Mouse (Mus musculus) cerebellum, adult (tissue): ENCODE measurements around the gene Osbp.
"Not testable (repeated sequence)": the region's sequence is repeated elsewhere in the genome, so short reads cannot be mapped to it uniquely, and the experiment has no call there.

Experiments
- ATAC-seq: cut with Nextera tagmentation; 2 replicates; pipeline ENCODE4 v1.9.2; 2017; ENCODE audit warnings: mild to moderate bottlenecking, moderate library complexity, mixed read lengths; ENCODE audit not compliant: insufficient number of reproducible peaks, low FRiP score, low TSS enrichment

The Osbp gene

DNA sequence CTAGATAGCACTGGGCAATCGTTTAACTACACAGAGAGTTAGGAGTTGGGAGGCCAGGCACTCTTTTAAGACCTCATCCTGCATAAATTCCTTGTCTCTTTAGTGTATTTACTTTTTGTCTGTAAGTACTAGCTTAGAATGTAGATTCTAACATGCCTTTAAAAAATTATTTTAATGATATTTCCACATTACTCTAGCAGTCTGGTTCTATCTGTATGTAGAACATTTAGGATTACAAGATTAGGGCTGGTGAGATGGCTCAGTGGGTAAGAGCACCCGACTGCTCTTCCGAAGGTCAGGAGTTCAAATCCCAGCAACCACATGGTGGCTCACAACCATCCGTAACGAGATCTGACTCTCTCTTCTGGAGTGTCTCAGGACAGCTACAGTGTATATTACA lies 18.9 kb downstream of the Osbp start:
- not testable (repeated sequence) for ATAC-seq

DNA sequence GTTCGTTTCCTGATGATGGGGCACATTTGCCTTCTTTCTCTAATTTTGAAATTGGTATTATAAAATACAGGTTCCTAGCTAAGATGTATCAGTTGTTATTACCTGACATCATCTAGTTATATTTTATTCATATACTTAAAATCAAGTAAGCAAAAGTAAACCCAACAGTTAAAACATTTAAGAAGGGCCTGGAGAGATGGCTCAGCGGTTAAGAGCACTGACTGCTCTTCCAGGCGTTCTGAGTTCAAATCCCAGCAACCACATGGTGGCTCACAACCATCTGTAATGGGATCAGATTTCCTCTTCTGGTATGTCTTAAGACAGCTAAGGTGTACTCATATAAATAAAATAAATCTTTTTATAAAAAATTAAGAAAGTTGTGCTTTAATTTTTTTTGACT lies 22.1 kb downstream of the Osbp start:
- no peak for ATAC-seq

- ATAC-seq, result no peak
Observed at GRCm38 (mm10) chr19:11989334-11989733, 23.6 kb downstream of the Osbp start.

GRCm38 (mm10) chr19:11992034-11992433 lies 26.3 kb downstream of the Osbp start:
- ATAC-seq, result no peak

DNA sequence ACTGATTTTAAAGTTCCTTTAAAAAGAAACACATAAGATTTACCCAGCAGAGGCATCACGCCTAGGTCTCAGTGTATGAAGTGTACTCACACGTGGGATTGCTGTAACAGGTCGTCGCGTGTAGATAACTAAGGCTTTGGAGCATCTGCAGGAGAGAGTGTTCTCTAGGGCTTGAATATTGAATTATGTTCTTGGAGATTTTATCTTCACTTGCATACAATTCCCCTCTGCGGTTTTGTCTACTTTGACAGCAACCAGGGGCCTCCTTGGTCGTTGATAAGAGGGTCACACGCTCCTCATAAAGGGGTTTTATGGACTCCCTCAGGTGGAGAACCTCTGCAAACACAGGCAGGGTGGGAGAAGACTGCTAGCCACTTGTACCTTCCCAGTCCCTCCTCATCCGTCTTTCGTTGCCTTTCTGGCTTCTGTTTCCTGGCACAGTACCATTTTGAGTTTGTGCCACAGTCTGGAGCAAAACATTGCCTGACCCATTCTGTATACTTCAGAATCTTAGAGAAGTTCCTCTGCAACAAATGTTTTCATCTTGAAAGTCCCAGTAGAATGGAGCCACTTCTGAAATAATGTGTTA lies 26.8 kb downstream of the Osbp start:
- ATAC-seq, result no peak

- no peak for ATAC-seq
Observed at GRCm38 (mm10) chr19:11994703-11995431, 29.1 kb downstream of the Osbp start.

GRCm38 (mm10) chr19:11995722-11996448 lies 30.1 kb downstream of the Osbp start:
- no peak for ATAC-seq

GRCm38 (mm10) chr19:12001686-12002085 lies 35.9 kb downstream of the Osbp start:
- ATAC-seq, result no peak

DNA sequence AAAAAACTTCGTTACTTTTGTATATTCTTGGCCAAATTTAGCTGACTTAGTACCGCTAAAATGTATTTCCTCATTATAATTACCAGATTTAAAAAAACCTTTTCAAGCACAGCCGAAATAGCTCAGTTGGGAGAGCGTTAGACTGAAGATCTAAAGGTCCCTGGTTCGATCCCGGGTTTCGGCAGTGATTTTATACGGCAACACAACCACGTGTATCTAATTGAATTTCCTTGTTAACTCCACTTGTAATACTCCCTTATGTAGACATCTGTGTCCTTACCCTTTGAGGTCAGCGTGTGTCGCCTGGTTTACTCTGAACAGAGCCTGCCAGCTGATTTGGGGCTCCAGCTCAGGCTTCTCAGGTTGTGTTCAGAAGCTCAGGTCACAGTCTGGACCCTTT lies 36.4 kb downstream of the Osbp start:
- no peak for ATAC-seq

DNA sequence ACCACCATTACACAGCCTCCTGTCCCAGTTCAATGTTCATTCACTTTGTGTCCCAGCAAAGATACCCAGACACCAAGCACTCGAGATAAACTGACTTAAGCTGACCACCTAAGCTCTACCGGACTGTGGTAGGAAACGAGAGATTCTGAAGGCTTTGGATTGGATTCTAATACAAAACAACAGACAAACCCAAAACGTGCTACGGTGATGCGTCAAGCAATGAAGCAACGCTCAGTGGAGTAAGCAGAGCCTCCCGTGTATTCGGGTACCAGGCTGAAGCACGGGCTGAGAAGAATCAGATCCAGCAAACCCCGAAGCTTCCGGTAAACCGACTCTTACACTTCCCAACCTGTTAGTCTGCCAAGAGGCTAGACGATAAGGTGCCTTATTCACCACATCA lies 37.0 kb downstream of the Osbp start:
- ATAC-seq, result no peak

GRCm38 (mm10) chr19:12003568-12003967 lies 37.8 kb downstream of the Osbp start:
- ATAC-seq, result no peak

DNA sequence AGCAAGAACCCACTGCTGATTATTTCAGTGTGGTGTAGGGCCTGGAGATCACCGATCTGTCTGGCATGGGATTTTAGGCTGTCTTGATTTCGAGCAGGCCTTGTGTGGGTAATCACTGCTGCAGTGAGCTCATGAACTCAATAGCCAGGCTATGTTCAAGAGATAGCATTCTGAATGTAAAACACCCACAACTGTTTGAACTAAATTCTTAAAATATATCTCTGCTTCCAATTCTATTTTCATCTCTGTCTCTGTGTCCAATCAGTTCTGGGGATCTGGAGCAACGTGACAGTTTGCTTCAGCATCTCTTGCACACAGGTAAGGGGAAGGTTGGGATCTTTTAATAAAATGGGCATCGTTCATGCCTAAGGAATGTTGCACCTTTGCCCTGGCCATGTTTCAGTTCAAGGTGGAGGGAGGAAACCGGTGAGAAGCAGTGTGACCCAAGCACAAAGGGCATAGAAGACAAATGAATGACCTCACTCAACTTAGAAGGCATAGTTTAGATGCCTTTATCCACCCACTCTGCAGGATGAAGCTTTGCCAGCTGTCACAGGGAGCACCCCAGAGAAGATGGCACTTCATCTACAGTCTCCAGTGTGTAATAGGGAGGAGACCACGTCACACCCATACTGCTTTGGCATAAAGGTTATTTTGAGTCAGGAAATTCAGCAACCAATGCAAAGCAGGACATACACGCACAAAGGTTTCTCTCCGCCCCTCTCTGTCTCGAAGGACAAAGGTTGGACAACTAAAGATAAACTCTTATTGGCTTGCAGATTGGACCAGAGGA lies 38.7 kb downstream of the Osbp start:
- ATAC-seq, result peak; percentile 3; the same call in 1 of the 2 replicates

DNA sequence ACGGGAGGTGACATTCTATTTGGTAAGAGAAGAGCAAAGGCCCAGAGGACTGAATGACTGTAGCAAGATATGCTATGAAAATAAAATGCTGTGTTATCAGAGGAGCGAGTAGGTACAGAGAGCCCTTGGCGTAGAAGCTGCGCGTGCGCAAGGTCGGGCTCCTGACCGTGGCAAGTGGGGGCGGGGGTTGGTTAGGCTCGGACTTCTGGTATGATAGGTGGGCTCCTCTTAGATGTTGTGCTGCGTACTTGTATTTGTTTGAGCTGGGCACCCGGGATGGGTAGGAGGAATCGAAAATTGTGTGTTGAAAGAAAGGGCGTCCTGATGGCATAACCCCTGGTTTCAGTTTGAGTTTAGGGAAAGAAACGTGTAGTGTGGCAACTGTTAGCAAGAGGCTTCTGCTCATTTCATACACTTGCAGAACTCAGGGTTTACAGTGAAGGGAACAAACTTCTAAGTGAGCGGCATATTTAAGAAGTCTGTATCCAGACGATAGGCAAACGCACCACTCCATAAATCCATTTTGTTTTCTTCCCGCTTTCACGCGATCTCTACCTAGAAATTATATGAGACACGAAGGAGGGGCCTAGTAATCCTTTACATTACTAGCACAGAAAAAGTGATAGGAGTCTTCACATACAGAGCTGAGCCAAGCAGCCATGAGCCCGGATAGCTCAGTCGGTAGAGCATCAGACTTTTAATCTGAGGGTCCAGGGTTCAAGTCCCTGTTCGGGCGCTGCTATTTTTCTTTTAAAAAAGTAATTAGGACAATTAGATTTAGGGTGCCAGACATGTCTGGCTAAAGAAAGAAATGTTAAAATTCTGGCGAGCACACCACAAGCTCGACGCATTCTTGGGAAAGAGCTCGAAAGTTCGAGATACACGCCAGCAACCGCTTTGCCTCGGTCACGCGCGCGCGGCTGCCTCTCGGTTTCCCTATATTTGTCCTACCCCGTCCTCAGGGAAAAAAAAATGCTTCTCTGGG lies 39.9 kb downstream of the Osbp start:
- ATAC-seq, result peak; percentile 82

DNA sequence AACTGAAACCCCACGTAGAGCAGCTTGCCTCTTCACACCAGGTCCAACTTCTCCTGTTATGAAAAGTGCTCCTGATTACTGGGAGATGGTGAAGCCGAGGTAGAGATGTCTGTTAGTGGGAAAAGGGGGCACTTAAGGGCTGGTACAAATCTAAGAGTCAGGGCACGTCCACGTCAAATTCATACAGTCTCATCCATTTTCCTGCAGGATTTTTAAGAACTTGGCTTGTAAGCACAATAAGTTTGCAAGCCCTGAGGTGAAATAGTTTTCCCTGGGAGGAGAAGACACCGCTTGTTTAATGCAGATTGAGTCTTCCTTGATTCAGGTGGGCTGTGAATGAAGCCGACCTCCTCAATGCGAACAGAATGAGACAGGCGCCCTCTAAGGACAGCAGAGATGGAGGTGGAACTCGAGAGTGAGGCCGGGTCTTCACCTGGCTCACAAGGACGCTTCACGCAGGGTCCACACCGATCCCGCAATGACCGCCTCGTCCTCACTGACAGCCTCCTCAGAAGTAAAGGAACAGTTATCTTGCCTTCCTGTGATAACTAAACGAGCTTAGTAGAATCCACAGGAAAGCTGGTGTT lies 40.7 kb downstream of the Osbp start:
- ATAC-seq, result no peak

GRCm38 (mm10) chr19:12007105-12007931 lies 41.6 kb downstream of the Osbp start:
- no peak for ATAC-seq

GRCm38 (mm10) chr19:12008410-12009380 lies 43.0 kb downstream of the Osbp start:
- no peak for ATAC-seq
